Mouse (Mus musculus): Measurements from ENCODE around the gene Osr1.

- TF ChIP-seq CTCF (IDR thresholded peaks at IDR 0.05; ENCODE audit: low read depth, low read length) = no peak
- no peak for TF ChIP-seq EP300 (IDR thresholded peaks at IDR 0.05; ENCODE audit: insufficient read depth, low read depth, low read length)
- TF ChIP-seq POLR2A (IDR thresholded peaks at IDR 0.05; ENCODE audit: insufficient read depth, low read length) = no peak
Measured at GRCm38 (mm10) chr12:9582248-9582995, 12.5 kb downstream of the Osr1 start.
